Mouse (Mus musculus): ENCODE data around the gene Vmn1r8. TPM values are rescaled to one million over a fixed set of nuclear protein-coding genes. Genes with fewer than 3 reads are reported as not detected.
"Not testable (repeated sequence)": the region's sequence is repeated elsewhere in the genome, so short reads cannot be mapped to it uniquely, and the experiment has no call there.

Vmn1r8 gene
- total RNA-seq (2014; fragmentation: Nextera tagmentation) (not detected in 2 replicates), total RNA-seq (2017) (0.16 TPM in 1 of 2 replicates, not detected in the other), polyA plus RNA-seq (2012) (not detected in 2 replicates)

- DNase-seq (ENCODE audit: low spot score) (no peak), ATAC-seq (ENCODE audit: extremely low read depth, insufficient number of reproducible peaks, low FRiP score, poor library complexity, severe bottlenecking) (no peak)
- no peaks in the 10 kb centered on the region for H3K36me3 ChIP-seq (replicated peaks)
- H3K4me3 ChIP-seq (ENCODE audit: low read depth, low read length): no peak within 1 kb of the TSS
- H3K4me1 ChIP-seq (ENCODE audit: insufficient read depth, low read depth, low read length): no peaks in the 10 kb centered on the region
- no peaks in the 10 kb centered on the region for H3K9me3 ChIP-seq (replicated peaks)
- no peaks in the 10 kb centered on the region for H3K27me3 ChIP-seq (ENCODE audit: insufficient read depth, low read length)
- no peak for TF ChIP-seq CTCF (IDR thresholded peaks at IDR 0.05; ENCODE audit: low read depth, low read length)
- no peak for TF ChIP-seq GATA1 (IDR thresholded peaks at IDR 0.05; ENCODE audit: borderline replicate concordance, low read length)
- TF ChIP-seq POLR2AphosphoS5 (IDR thresholded peaks at IDR 0.05; ENCODE audit: insufficient replicate concordance, low read depth, low read length): no peak
- no peak for TF ChIP-seq TAL1 (conservative IDR thresholded peaks at IDR 0.05; ENCODE audit: low read depth, low read length)
- TF ChIP-seq GATA2 (IDR thresholded peaks at IDR 0.05; ENCODE audit: borderline replicate concordance, low read depth, low read length): no peak
Observed at GRCm38 (mm10) chr6:57031984-57032383, at the start of gene Vmn1r8. Vmn1r8 (plus strand) TSS chr6:57032284.

- Histone ChIP-seq H3K4me1 (ENCODE audit: insufficient read depth, low read depth, low read length) (no peaks in the 10 kb centered on the region), H3K4me3 (ENCODE audit: low read depth, low read length) (no peak within 1 kb of the TSS), H3K9me3 (replicated peaks) (no peaks in the 10 kb centered on the region), H3K36me3 (replicated peaks) (no peaks in the 10 kb centered on the region), H3K27me3 (ENCODE audit: insufficient read depth, low read length) (no peaks in the 10 kb centered on the region)
- ATAC-seq (ENCODE audit: extremely low read depth, insufficient number of reproducible peaks, low FRiP score, poor library complexity, severe bottlenecking) (no peak), DNase-seq (ENCODE audit: low spot score) (no peak)
- TF ChIP-seq GATA2 (IDR thresholded peaks at IDR 0.05; ENCODE audit: borderline replicate concordance, low read depth, low read length): no peak
- TF ChIP-seq POLR2AphosphoS5 (IDR thresholded peaks at IDR 0.05; ENCODE audit: insufficient replicate concordance, low read depth, low read length): no peak
- TF ChIP-seq CTCF (IDR thresholded peaks at IDR 0.05; ENCODE audit: low read depth, low read length): no peak
- no peak for TF ChIP-seq TAL1 (conservative IDR thresholded peaks at IDR 0.05; ENCODE audit: low read depth, low read length)
- TF ChIP-seq GATA1 (IDR thresholded peaks at IDR 0.05; ENCODE audit: borderline replicate concordance, low read length): no peak
Observed at GRCm38 (mm10) chr6:56996943-56997342, 35.1 kb upstream of the Vmn1r8 start, which contains the start of gene Vmn1r6. Vmn1r6 (plus strand) TSS chr6:56997243.

- H3K4me3 ChIP-seq (ENCODE audit: low read depth, low read length); H3K4me1 ChIP-seq (ENCODE audit: insufficient read depth, low read depth, low read length); DNase-seq (ENCODE audit: low spot score); H3K9me3 ChIP-seq (replicated peaks); H3K36me3 ChIP-seq (replicated peaks); ATAC-seq (ENCODE audit: extremely low read depth, insufficient number of reproducible peaks, low FRiP score, poor library complexity, severe bottlenecking); H3K27me3 ChIP-seq (ENCODE audit: insufficient read depth, low read length): not testable (repeated sequence)
Observed at GRCm38 (mm10) chr6:57025224-57025623, 6.9 kb upstream of the Vmn1r8 start, which contains the start of gene Vmn1r7. Vmn1r7 (minus strand) TSS chr6:57025324.

- H3K36me3 ChIP-seq (replicated peaks): no peaks in the 10 kb centered on the region
- H3K27me3 ChIP-seq (ENCODE audit: insufficient read depth, low read length): 0 out of 2 replicates have a peak, but pooled peaks cover 2% of the 10 kb centered on the region
- no peak for TF ChIP-seq TAL1 (conservative IDR thresholded peaks at IDR 0.05; ENCODE audit: low read depth, low read length)
- H3K9me3 ChIP-seq (replicated peaks): no peaks in the 10 kb centered on the region
- no peak for ATAC-seq (ENCODE audit: extremely low read depth, insufficient number of reproducible peaks, low FRiP score, poor library complexity, severe bottlenecking)
- DNase-seq (ENCODE audit: low spot score): no peak
- no peak overlapping the region for H3K4me3 ChIP-seq (ENCODE audit: low read depth, low read length)
- H3K4me1 ChIP-seq (ENCODE audit: insufficient read depth, low read depth, low read length): no peaks in the 10 kb centered on the region
Observed at GRCm38 (mm10) chr6:57034674-57035073, 2.6 kb downstream of the Vmn1r8 start.

- H3K4me3 ChIP-seq (ENCODE audit: low read depth, low read length): no peak overlapping the region
- no peaks in the 10 kb centered on the region for H3K9me3 ChIP-seq (replicated peaks)
- TF ChIP-seq GATA1 (IDR thresholded peaks at IDR 0.05; ENCODE audit: borderline replicate concordance, low read length) (no peak), POLR2AphosphoS5 (IDR thresholded peaks at IDR 0.05; ENCODE audit: insufficient replicate concordance, low read depth, low read length) (no peak), CTCF (IDR thresholded peaks at IDR 0.05; ENCODE audit: low read depth, low read length) (0 out of 2 replicates have a peak, but pooled peaks have one; percentile 7)
- ATAC-seq (ENCODE audit: extremely low read depth, insufficient number of reproducible peaks, low FRiP score, poor library complexity, severe bottlenecking) (peak; percentile 66), DNase-seq (ENCODE audit: low spot score) (no peak)
- no peaks in the 10 kb centered on the region for H3K27me3 ChIP-seq (ENCODE audit: insufficient read depth, low read length)
- no peaks in the 10 kb centered on the region for H3K36me3 ChIP-seq (replicated peaks)
- no peaks in the 10 kb centered on the region for H3K4me1 ChIP-seq (ENCODE audit: insufficient read depth, low read depth, low read length)
Observed at GRCm38 (mm10) chr6:57063730-57064129, 31.6 kb downstream of the Vmn1r8 start.

- Histone ChIP-seq H3K36me3 (replicated peaks) (no peaks in the 10 kb centered on the region), H3K4me1 (ENCODE audit: insufficient read depth, low read depth, low read length) (no peaks in the 10 kb centered on the region), H3K9me3 (replicated peaks) (no peaks in the 10 kb centered on the region), H3K4me3 (ENCODE audit: low read depth, low read length) (no peak within 1 kb of the TSS), H3K27me3 (ENCODE audit: insufficient read depth, low read length) (no peaks in the 10 kb centered on the region)
- no peak for ATAC-seq (ENCODE audit: extremely low read depth, insufficient number of reproducible peaks, low FRiP score, poor library complexity, severe bottlenecking)
- no peak for TF ChIP-seq POLR2AphosphoS5 (IDR thresholded peaks at IDR 0.05; ENCODE audit: insufficient replicate concordance, low read depth, low read length)
- no peak for TF ChIP-seq GATA1 (IDR thresholded peaks at IDR 0.05; ENCODE audit: borderline replicate concordance, low read length)
- no peak for TF ChIP-seq TAL1 (conservative IDR thresholded peaks at IDR 0.05; ENCODE audit: low read depth, low read length)
- TF ChIP-seq GATA2 (IDR thresholded peaks at IDR 0.05; ENCODE audit: borderline replicate concordance, low read depth, low read length): no peak
- TF ChIP-seq CTCF (IDR thresholded peaks at IDR 0.05; ENCODE audit: low read depth, low read length): no peak
- DNase-seq (ENCODE audit: low spot score): no peak
Observed at GRCm38 (mm10) chr6:57066487-57066886, 34.4 kb downstream of the Vmn1r8 start, which contains the start of gene Vmn1r9. Vmn1r9 (plus strand) TSS chr6:57066787.

Other genes starting within 250 kb of the Vmn1r8 start
- gene Kbtbd2, start 234.5 kb upstream of the Vmn1r8 start, total RNA-seq (2014; fragmentation: Nextera tagmentation): 42.9 and 48.5 TPM in 2 replicates
- gene Kbtbd2, start 234.5 kb upstream of the Vmn1r8 start, total RNA-seq (2017): 44.8 and 53.5 TPM in 2 replicates
- gene Kbtbd2, start 234.5 kb upstream of the Vmn1r8 start, polyA plus RNA-seq (2012): 3.0 and 3.8 TPM in 2 replicates
- not detected in 2 replicates for gene Fkbp9, start 200.2 kb upstream of the Vmn1r8 start, total RNA-seq (2014; fragmentation: Nextera tagmentation)
- 0.05 and 0.06 TPM in 2 replicates for gene Fkbp9, start 200.2 kb upstream of the Vmn1r8 start, total RNA-seq (2017)
- gene Fkbp9, start 200.2 kb upstream of the Vmn1r8 start, polyA plus RNA-seq (2012): not detected in 2 replicates
- gene Nt5c3, start 108.4 kb upstream of the Vmn1r8 start, total RNA-seq (2014; fragmentation: Nextera tagmentation): 274 and 280 TPM in 2 replicates
- 292 and 317 TPM in 2 replicates for gene Nt5c3, start 108.4 kb upstream of the Vmn1r8 start, total RNA-seq (2017)
- gene Nt5c3, start 108.4 kb upstream of the Vmn1r8 start, polyA plus RNA-seq (2012): 120 and 122 TPM in 2 replicates
- 2.6 TPM in 1 of 2 replicates, not detected in the other for gene Vmn1r4, start 108.3 kb upstream of the Vmn1r8 start, total RNA-seq (2014; fragmentation: Nextera tagmentation)
- 0.87 and 1.9 TPM in 2 replicates for gene Vmn1r4, start 108.3 kb upstream of the Vmn1r8 start, total RNA-seq (2017)
- gene Vmn1r4, start 108.3 kb upstream of the Vmn1r8 start, polyA plus RNA-seq (2012): not detected in 2 replicates
- gene Vmn1r5, start 62.0 kb upstream of the Vmn1r8 start, total RNA-seq (2014; fragmentation: Nextera tagmentation): not detected in 2 replicates
- 0.05 and 0.12 TPM in 2 replicates for gene Vmn1r5, start 62.0 kb upstream of the Vmn1r8 start, total RNA-seq (2017)
- not detected in 2 replicates for gene Vmn1r5, start 62.0 kb upstream of the Vmn1r8 start, polyA plus RNA-seq (2012)
- not detected in 2 replicates for gene Vmn1r6, start 35.0 kb upstream of the Vmn1r8 start, total RNA-seq (2014; fragmentation: Nextera tagmentation)
- 0.05 and 0.06 TPM in 2 replicates for gene Vmn1r6, start 35.0 kb upstream of the Vmn1r8 start, total RNA-seq (2017)
- not detected in 2 replicates for gene Vmn1r6, start 35.0 kb upstream of the Vmn1r8 start, polyA plus RNA-seq (2012)
- not detected in 2 replicates for gene Vmn1r7, start 7.0 kb upstream of the Vmn1r8 start, total RNA-seq (2014; fragmentation: Nextera tagmentation)
- 0.23 and 0.38 TPM in 2 replicates for gene Vmn1r7, start 7.0 kb upstream of the Vmn1r8 start, total RNA-seq (2017)
- gene Vmn1r7, start 7.0 kb upstream of the Vmn1r8 start, polyA plus RNA-seq (2012): not detected in 2 replicates
- gene Vmn1r9, start 34.5 kb downstream of the Vmn1r8 start, total RNA-seq (2014; fragmentation: Nextera tagmentation): not detected in 2 replicates
- 0.06 and 0.76 TPM in 2 replicates for gene Vmn1r9, start 34.5 kb downstream of the Vmn1r8 start, total RNA-seq (2017)
- gene Vmn1r9, start 34.5 kb downstream of the Vmn1r8 start, polyA plus RNA-seq (2012): not detected in 2 replicates
- not detected in 2 replicates for gene Vmn1r10, start 77.2 kb downstream of the Vmn1r8 start, total RNA-seq (2014; fragmentation: Nextera tagmentation)
- 0.12 TPM in 1 of 2 replicates, not detected in the other for gene Vmn1r10, start 77.2 kb downstream of the Vmn1r8 start, total RNA-seq (2017)
- not detected in 2 replicates for gene Vmn1r10, start 77.2 kb downstream of the Vmn1r8 start, polyA plus RNA-seq (2012)
- not detected in 2 replicates for gene Vmn1r11, start 101.2 kb downstream of the Vmn1r8 start, total RNA-seq (2014; fragmentation: Nextera tagmentation)
- 0.12 TPM in 1 of 2 replicates, not detected in the other for gene Vmn1r11, start 101.2 kb downstream of the Vmn1r8 start, total RNA-seq (2017)
- not detected in 2 replicates for gene Vmn1r11, start 101.2 kb downstream of the Vmn1r8 start, polyA plus RNA-seq (2012)
- gene Vmn1r12, start 124.6 kb downstream of the Vmn1r8 start, total RNA-seq (2014; fragmentation: Nextera tagmentation): not detected in 2 replicates
- gene Vmn1r12, start 124.6 kb downstream of the Vmn1r8 start, total RNA-seq (2017): under 0.01 and 0.05 TPM in 2 replicates
- not detected in 2 replicates for gene Vmn1r12, start 124.6 kb downstream of the Vmn1r8 start, polyA plus RNA-seq (2012)
- gene Vmn1r13, start 171.0 kb downstream of the Vmn1r8 start, total RNA-seq (2014; fragmentation: Nextera tagmentation): not detected in 2 replicates
- gene Vmn1r13, start 171.0 kb downstream of the Vmn1r8 start, total RNA-seq (2017): under 0.01 and 0.33 TPM in 2 replicates
- not detected in 2 replicates for gene Vmn1r13, start 171.0 kb downstream of the Vmn1r8 start, polyA plus RNA-seq (2012)
- not detected in 2 replicates for gene Vmn1r14, start 199.4 kb downstream of the Vmn1r8 start, total RNA-seq (2014; fragmentation: Nextera tagmentation)
- gene Vmn1r14, start 199.4 kb downstream of the Vmn1r8 start, total RNA-seq (2017): 0.06 and 0.22 TPM in 2 replicates
- gene Vmn1r14, start 199.4 kb downstream of the Vmn1r8 start, polyA plus RNA-seq (2012): not detected in 2 replicates
- not detected in 2 replicates for gene Vmn1r15, start 225.7 kb downstream of the Vmn1r8 start, total RNA-seq (2014; fragmentation: Nextera tagmentation)
- 0.38 TPM in 1 of 2 replicates, not detected in the other for gene Vmn1r15, start 225.7 kb downstream of the Vmn1r8 start, total RNA-seq (2017)
- not detected in 2 replicates for gene Vmn1r15, start 225.7 kb downstream of the Vmn1r8 start, polyA plus RNA-seq (2012)